Mouse (Mus musculus): Measurements from ENCODE around the gene Acsbg1. TPM values are rescaled to one million over a fixed set of nuclear protein-coding genes. Genes with fewer than 3 reads are reported as not detected.

Gene Acsbg1
- total and polyA plus RNA-seq, 2 experiments from 2014 or later = 57.1 to 106 TPM

DNA sequence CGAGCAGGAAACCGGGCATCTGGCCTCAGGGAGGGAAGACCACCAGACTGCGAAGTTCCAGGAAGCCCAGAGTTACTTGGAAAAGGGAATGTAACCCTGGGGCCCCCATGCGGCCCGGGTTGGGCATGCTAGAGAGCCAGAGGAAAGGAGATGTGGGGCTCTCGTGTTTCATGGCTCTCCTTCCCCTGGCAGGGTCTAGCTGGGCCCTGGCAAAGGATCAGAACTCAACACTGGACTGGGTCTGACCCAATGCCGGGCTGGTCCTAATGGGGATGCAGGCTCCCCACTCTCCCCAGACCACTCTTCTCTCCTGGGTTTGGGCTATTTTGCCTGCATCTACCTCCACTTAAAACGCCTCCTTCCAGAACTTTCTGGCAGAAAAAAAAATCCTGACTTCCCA lies 102.9 kb downstream of the Acsbg1 start:
- ATAC-seq (no peak), DNase-seq (ENCODE audit: low spot score) (no peak)
- WGBS = 73% methylated on average over 8 of the region's 8 CpGs
- peak overlapping the region; percentile 77; the same call in 1 of the 2 replicates for H3K4me2 ChIP-seq (ENCODE audit: low read depth, low read length)
- no peaks in the 10 kb centered on the region for H3K36me3 ChIP-seq (ENCODE audit: insufficient read depth, low read length)
- no peaks in the 10 kb centered on the region for H3K9me3 ChIP-seq (ENCODE audit: low read length)
- no peaks in the 10 kb centered on the region for H3K4me1 ChIP-seq (ENCODE audit: insufficient read depth, low read length)
- H3K27me3 ChIP-seq (ENCODE audit: insufficient read depth, low read length) = no peaks in the 10 kb centered on the region
- H3K4me3 ChIP-seq (ENCODE audit: low read length) = no peak overlapping the region
- TF ChIP-seq CTCF (IDR thresholded peaks at IDR 0.05; ENCODE audit: low read depth) = no peak
- H3K27ac ChIP-seq = no peak overlapping the region
- no peak overlapping the region for H3K9ac ChIP-seq (replicated peaks; ENCODE audit: low read length)

DNA sequence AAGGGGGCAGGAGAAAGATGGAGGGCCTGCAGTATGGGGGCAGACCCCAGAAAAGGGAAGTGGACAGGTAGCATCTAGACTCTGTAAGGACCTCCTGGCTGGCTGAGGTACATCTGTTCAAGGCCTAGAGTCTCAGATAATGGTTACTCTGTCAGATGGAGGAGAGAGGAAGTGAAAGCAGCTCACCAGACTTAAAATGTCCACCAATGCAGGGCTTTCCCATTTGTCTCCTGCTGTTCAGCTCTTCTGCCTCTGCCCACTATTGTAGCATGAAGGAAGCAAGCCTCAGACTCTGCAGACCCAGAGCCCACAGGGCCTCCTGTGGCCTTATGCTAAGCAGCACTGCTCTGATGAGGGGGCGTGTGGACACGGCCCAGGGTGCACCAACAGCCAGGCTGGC lies 106.6 kb downstream of the Acsbg1 start:
- 69% methylated on average over 2 of the region's 2 CpGs for WGBS
- Histone ChIP-seq H3K27ac (no peak overlapping the region), H3K4me1 (ENCODE audit: insufficient read depth, low read length) (no peaks in the 10 kb centered on the region), H3K9me3 (ENCODE audit: low read length) (no peaks in the 10 kb centered on the region), H3K36me3 (ENCODE audit: insufficient read depth, low read length) (no peaks in the 10 kb centered on the region), H3K27me3 (ENCODE audit: insufficient read depth, low read length) (no peaks in the 10 kb centered on the region), H3K9ac (replicated peaks; ENCODE audit: low read length) (no peak overlapping the region), H3K4me2 (ENCODE audit: low read depth, low read length) (no peak overlapping the region), H3K4me3 (ENCODE audit: low read length) (no peak overlapping the region)
- DNase-seq (ENCODE audit: low spot score) (no peak), ATAC-seq (no peak)
- no peak for TF ChIP-seq CTCF (IDR thresholded peaks at IDR 0.05; ENCODE audit: low read depth)

Small RNA genes within 50 kb of the gene (microRNA-seq; reads per million reads assigned to microRNA genes)
- 0.18 to 0.72 reads per million in 2 experiments for gene Mir5710

Other genes starting within 250 kb of the Acsbg1 start
- 106 and 124 TPM in 2 replicates for gene Dmxl2, start 160.2 kb downstream of the Acsbg1 start, total RNA-seq (2014; rRNA removed)
- gene Dmxl2, start 160.2 kb downstream of the Acsbg1 start, polyA plus RNA-seq (2015; fragmentation: Nextera tagmentation; extraction: Ambion mirVana) = 42.9 and 46.2 TPM in 2 replicates
- gene Sh2d7, start 122.9 kb downstream of the Acsbg1 start, total RNA-seq (2014; rRNA removed) = not detected in 2 replicates
- gene Sh2d7, start 122.9 kb downstream of the Acsbg1 start, polyA plus RNA-seq (2015; fragmentation: Nextera tagmentation; extraction: Ambion mirVana) = 0.09 TPM in 1 of 2 replicates, not detected in the other
- 43.4 and 53.8 TPM in 2 replicates for gene Cib2, start 101.7 kb downstream of the Acsbg1 start, total RNA-seq (2014; rRNA removed)
- gene Cib2, start 101.7 kb downstream of the Acsbg1 start, polyA plus RNA-seq (2015; fragmentation: Nextera tagmentation; extraction: Ambion mirVana) = 88.1 and 89.9 TPM in 2 replicates
- gene Idh3a, start 75.5 kb downstream of the Acsbg1 start, total RNA-seq (2014; rRNA removed) = 87.8 and 94.2 TPM in 2 replicates
- 208 and 217 TPM in 2 replicates for gene Idh3a, start 75.5 kb downstream of the Acsbg1 start, polyA plus RNA-seq (2015; fragmentation: Nextera tagmentation; extraction: Ambion mirVana)
- 5.5 and 11.3 TPM in 2 replicates for gene Dnaja4, start 37.0 kb upstream of the Acsbg1 start, total RNA-seq (2014; rRNA removed)
- 6.2 and 6.7 TPM in 2 replicates for gene Dnaja4, start 37.0 kb upstream of the Acsbg1 start, polyA plus RNA-seq (2015; fragmentation: Nextera tagmentation; extraction: Ambion mirVana)
- 35.6 and 37.9 TPM in 2 replicates for gene Wdr61, start 72.6 kb upstream of the Acsbg1 start, total RNA-seq (2014; rRNA removed)
- gene Wdr61, start 72.6 kb upstream of the Acsbg1 start, polyA plus RNA-seq (2015; fragmentation: Nextera tagmentation; extraction: Ambion mirVana) = 88.5 and 96.7 TPM in 2 replicates
- 86.4 and 140 TPM in 2 replicates for gene Crabp1, start 102.9 kb upstream of the Acsbg1 start, total RNA-seq (2014; rRNA removed)
- 155 and 166 TPM in 2 replicates for gene Crabp1, start 102.9 kb upstream of the Acsbg1 start, polyA plus RNA-seq (2015; fragmentation: Nextera tagmentation; extraction: Ambion mirVana)
- 31.4 and 34.2 TPM in 2 replicates for gene Ireb2, start 201.9 kb upstream of the Acsbg1 start, total RNA-seq (2014; rRNA removed)
- 18.4 and 18.6 TPM in 2 replicates for gene Ireb2, start 201.9 kb upstream of the Acsbg1 start, polyA plus RNA-seq (2015; fragmentation: Nextera tagmentation; extraction: Ambion mirVana)

All from hindbrain, postnatal 0 days (tissue).